Mouse (Mus musculus) frontal cortex, adult 2 months (tissue): Measurements from ENCODE around the gene Man1b1. TPM values are rescaled to one million over a fixed set of nuclear protein-coding genes. Genes with fewer than 3 reads are reported as not detected.

Experiments
- DNase-seq, 2 experiments: peaks; one replicate each; pipeline ENCODE4 v3.0.0; 2022; ENCODE audit warnings: low spot score in 1 of 2; ENCODE audit errors: extremely low spot score in 1 of 2
- polyA plus RNA-seq: library from polyadenylated mRNA; depleted of rRNA; stranded (reverse); fragments of >200 nt; gene quantifications from 2 replicates; pipeline ENCODE4 v1.2.3, GENCODE M21; 2012; rRNA removed

Gene Man1b1
- 31.1 and 31.8 TPM in 2 replicates for polyA plus RNA-seq

DNA sequence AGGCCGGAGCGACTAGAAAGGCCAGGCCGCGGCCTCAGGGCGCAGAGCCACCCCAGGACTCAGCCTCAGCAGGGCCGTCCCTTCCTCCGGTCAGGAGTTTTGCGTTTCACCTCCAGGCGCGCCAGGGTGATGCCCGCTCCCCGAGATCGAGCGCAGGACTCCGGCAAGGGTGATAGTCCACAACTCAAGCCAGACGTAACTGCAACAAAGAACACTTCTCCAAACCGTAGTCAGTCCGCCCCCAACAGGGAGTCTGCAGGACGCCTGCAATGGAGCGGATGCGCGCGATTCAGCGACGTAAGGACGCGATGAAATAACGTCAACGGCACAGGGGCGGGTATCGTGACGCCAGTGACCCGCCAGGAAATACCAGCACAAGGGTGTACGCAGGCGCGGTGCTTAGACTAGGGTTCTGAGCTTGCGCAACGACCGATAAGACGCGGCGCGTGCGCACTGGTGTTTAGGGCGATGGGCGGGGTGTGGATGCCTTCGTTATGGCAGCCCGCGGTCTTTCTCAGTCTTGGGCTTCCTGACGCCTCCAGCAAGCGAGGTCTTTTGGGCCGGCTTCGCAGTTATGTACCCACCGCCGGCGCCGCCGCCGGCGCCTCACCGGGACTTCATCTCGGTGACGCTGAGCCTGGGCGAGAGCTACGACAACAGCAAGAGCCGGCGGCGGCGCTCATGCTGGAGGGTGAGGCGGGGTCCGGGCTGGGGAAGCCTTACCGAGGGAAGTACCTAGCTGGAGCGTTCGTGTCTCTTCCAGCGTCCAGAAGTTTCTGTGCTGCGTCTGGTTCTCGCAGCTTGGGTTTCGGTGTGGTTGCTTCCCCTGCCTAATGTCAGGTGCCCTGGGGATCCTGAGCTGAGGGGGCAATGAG lies at the start of gene Man1b1:
Man1b1 (plus strand) TSS at position 53 of the 875 bp plus-strand sequence.
- DNase-seq, result peak; percentile 98 to 100

DNA sequence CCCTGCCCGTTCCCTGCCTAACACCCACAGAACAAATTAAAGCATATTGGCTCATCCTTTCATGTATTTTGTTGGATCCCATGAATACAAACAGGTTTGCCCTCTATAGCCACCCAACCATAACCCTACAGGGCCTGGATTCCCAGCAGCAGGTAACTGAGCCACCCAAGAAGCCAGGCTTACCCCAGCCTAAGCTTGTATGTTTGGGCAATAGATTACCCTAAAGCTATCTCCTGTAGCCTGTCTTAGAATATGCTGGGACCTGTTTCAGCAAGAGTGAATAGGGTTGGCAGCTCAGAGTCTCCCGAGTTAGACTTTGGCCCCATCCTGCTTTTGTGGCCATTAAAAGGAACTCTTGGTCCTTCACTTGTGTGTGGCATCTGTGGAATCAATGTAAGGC lies 46.6 kb upstream of the Man1b1 start:
- no peak for DNase-seq

- DNase-seq, result no peak
Observed at GRCm38 (mm10) chr2:25286314-25286713, 45.8 kb upstream of the Man1b1 start.

DNA sequence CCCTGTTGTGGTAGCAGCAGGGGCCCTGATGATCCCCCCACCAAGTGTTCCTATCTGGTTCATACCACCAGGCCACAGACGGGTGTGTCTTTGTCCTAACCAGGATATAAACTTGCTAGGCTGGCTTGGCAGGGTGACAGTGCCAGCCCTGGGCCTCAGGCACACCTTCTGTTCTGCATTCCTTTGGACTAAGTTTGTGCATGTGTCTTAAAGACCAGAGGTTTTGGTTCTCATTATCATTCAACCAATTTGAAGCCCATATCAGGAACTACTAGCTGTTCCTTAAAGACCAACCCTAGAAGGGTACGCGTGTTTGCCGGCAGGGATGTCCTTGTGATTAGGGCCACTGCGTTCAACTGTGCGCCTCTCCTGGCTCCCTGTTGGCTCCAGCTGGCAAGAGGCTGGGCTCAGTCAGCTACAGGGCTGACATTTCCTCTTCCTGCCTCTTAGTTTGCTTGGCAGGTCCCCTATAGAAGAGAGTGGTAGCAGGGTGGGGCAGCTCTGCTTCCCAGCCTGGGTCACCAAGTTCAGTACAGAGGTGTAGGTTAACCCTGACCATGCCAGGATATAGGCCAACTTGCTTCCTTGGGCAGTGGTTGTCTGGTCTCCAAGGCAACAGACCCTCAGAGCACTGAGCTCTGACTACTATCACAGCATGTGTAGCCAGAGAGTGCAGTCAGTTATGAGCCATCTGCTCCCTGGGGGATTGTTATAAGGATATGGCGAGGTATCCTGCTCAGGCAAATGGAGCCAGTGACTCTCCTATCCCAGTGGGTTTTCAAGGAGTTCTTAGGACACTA lies 45.1 kb upstream of the Man1b1 start:
- DNase-seq, result no peak

DNA sequence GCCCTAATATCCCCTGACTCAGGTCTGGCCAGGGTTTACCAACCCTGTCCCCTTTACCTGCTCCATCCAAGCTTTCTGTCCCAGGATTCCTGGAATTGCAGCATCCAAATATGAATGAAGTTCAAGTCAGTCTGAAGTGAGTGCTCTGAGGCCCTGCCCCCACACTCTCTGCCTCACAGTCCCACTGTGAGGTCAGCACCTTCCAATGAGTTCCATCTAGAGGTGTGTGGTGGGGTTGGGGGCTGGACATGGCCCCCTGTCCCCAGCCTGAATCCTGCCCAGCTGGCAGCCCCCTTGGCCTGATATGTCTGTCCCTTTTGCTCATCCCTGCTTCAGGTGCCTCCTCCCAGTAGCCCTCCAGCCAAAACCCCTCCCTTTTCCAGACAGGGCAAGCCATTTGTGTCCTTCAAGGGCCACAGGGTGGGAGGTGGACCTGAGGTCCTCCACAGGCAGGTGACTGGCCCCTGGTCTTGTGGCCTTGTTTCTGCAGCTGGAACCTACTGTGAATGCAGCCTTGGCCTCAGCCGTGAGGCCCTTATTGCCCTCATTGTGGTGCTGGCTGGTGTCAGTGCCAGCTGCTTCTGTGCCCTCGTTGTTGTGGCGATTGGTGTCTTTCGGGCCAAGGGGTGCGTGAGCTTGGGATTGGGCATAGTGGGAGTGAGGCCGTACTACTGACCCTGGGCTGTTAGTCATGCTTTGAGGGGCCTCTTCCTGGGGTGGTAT lies 44.0 kb upstream of the Man1b1 start, which contains the start of gene Tmem210:
Tmem210 (plus strand) TSS at position 219 of the 723 bp plus-strand sequence.
- DNase-seq, result no peak

GRCm38 (mm10) chr2:25288734-25289345 lies 43.3 kb upstream of the Man1b1 start:
- DNase-seq, result no peak

DNA sequence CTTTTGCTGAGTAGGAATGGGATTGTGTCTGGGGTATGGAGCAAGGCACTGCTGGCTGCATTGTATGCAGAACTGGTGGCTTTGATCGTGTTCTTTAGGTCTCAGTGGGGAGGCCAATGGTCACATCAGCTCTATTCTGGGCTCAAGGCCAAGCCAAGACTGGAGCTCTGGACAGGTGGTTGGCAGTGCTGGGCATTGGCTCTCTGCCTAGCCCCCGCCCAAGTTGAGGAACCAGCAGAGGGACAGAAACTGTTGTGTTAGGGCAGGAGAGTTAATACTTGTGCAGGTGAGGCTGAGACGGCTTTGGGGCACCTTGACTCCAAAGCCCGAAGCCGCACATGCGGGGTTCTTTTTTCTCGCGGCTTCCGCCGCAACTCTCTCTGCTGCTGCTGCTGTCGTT lies 42.5 kb upstream of the Man1b1 start, which contains the start of gene Lrrc26:
Lrrc26 (plus strand) TSS at position 265 of the 400 bp plus-strand sequence.
- no peak for DNase-seq

- DNase-seq, result peak in 1 of 2 experiments; percentile 69
Observed at GRCm38 (mm10) chr2:25290101-25290815, 41.9 kb upstream of the Man1b1 start.

GRCm38 (mm10) chr2:25290816-25291130 lies 41.4 kb upstream of the Man1b1 start:
- peak in 1 of 2 experiments; percentile 59 for DNase-seq

DNA sequence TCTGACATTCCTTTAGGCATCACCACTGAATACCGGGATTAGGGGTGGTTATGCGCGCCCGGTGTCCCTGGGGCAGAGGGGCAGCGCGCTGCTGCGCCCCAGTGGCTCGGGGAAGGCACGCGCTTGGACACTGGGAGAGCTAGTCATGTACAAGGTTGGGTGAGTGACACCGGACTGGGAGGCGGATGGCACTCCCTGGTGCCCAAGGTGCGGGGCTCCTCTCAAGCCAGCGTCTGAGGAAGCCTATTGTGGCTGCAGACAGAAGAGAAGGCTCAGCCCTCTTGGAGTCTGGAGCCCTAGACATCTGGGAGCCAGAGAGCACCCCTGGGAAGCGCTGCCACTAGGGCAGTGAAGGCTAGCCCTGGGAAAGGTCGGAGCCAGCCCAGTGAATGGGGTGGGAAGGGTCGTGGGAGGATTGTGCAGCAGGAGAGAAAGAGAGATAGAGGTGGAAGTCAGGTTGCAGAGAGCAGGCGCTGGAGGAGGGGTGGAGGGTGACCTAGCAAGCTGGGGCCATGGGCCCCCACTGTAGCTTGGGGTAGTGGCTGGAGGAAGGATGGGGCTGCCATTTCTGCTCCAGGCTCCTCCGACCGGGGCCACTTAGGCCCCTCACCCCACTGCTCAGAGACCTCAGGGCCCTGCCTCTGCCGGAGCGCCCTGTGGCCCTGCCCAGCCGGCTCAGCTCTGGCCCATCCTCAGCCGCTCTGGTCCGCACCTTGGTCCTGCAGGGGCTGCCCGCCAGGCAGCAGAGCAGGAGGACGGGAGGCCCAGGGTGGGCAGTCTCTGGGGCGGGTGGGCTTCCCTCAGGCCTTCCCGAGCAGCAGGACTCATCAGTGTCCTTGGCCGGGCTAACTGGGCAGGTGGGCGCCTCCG lies 40.7 kb upstream of the Man1b1 start:
- DNase-seq, result no peak

- peak in 1 of 2 experiments; percentile 65 for DNase-seq
Observed at GRCm38 (mm10) chr2:25292054-25292544, 40.0 kb upstream of the Man1b1 start.

- DNase-seq, result peak in 1 of 2 experiments; percentile 81
Observed at GRCm38 (mm10) chr2:25292856-25293255, 39.3 kb upstream of the Man1b1 start.

DNA sequence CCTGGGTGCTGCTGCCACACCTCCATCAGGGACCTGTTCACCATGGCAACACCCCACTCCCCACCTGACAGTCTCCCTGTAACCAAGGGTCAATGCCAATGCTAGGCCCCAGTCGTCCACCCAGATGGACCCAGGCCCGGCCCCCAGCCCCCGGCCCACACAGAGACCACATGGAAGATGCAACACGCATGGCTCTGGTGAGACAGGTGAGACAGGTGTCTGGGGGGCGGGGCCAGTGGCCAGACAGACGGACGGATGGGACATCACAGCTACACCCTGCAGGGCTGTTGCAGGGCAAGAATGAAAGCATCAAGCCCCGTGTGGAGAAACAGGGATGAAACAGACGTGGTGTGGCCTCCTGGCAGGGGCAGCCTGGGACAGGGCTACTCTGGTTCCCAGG lies 38.4 kb upstream of the Man1b1 start:
- no peak for DNase-seq

DNA sequence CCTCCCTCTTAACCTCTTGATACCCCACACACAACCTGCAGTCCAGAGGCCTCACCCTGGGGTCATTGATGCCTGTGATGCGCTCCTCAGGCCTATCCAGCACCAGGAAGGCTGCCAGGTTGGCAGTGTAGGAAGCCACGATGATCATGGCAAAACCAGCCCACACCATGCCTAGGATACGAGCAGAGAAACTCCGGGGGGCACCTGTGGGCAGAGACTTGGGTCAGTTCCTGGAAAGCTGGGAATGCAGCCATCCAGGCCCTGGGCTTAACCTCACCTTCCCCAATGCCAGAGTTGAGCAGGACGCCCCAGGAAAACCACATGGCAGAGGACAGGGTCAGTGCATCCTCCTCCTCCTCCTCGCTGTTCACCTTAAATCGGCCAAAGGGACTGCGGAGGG lies 35.0 kb upstream of the Man1b1 start:
- DNase-seq, result no peak

- DNase-seq, result no peak
Observed at GRCm38 (mm10) chr2:25298046-25298445, 34.1 kb upstream of the Man1b1 start.

DNA sequence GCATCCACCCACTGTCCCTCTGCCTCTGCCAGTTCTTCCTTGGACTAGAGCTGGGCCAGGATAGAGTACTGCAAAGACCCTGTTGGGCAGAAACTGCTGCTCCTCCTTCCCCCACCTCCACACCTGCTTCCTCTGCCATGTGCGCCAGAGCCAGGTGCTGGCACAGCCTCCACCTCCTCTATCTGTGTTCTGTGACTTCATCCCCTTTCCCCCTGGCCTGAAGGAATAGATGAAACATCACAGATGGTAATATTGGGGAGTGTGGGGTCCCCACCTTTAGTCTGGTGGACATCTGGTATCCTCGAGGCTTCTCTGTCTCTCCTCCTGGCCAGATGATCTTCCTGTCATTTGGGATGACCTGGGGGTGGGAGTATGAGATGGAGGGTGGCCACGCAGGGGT lies 28.7 kb upstream of the Man1b1 start:
- DNase-seq, result no peak

DNA sequence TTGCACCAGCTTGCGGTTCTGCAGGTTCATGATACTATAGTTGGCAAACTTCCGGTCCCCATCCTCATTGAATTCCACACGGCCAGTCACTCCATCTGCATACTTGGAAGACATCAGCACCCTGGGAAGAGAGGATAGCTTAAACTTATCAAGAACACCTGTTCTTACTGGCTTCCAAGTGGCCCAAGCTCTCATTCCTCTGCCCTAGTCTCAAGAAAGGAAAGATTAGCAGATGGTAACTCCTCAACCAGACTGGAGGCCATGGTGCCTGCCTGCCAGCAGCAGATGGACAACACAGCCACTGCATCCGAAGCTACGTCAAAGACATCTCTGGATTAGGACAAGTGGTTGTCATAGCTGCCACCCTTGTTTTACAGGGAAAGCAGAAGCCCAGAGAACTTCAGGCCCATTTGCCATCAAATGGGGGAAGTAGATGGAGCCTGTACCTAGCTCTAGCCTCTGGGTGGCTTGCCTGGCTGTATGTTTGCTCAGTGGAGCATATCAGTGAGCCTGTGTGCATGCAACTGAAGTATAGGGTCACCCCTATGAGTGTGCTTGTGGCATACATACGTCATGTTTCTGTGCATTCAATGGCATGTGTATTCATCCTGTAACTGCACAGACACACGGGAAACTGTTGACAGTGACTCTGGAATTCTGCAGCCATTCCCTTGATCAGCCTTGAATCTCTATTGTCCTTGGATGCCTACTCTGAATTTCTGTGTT lies 28.0 kb upstream of the Man1b1 start:
- no peak for DNase-seq
